Mouse (Mus musculus): ENCODE results near the gene Myl3. TPM values are rescaled to one million over a fixed set of nuclear protein-coding genes. Genes with fewer than 3 reads are reported as not detected.

Gene Myl3
- total and polyA plus RNA-seq, 3 experiments = not detected

GRCm38 (mm10) chr9:110778100-110778499, 36.4 kb downstream of the Myl3 start (continued):
- TF ChIP-seq RAD21 (IDR thresholded peaks at IDR 0.05; ENCODE audit: low read depth, low read length) (no peak), CHD2 (IDR thresholded peaks at IDR 0.05; ENCODE audit: low read length) (no peak), SMC3 (IDR thresholded peaks at IDR 0.05; ENCODE audit: low read depth, low read length) (no peak)

DNA sequence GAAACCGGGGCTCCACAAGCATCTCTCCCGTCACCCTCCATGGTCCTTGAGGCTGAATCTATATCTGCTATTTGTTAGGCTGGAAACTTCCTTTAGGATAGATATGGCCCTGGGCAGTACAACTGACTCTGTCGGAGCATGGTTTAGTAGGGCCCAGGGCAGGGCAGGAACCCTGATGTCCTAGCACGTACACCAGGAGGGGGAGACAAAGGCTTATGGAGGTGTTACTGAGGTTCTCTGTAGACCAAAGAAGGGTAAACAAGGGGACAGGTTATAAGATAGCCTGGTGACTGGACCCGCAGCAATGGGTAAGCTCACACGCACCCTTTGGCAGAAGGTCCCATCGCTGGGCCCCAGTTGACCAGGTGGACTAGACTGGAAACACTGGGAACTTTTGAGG, 36.9 kb downstream of the Myl3 start:
- Histone ChIP-seq H3K4me1 (ENCODE audit: control insufficient read depth in 1 of 2, insufficient read depth in 2 of 2) (peaks cover 3 to 23% of the 10 kb centered on the region in 2 experiments; a peak in 3 of 4 replicates), H3K9ac (ENCODE audit: insufficient read depth, low read depth) (no peak overlapping the region), H3K4me3 (replicated peaks in 1 of 3; ENCODE audit: low read depth in 2 of 3, low read length in 2 of 3, poor library complexity in 1 of 3) (no peak overlapping the region), H3K27ac (ENCODE audit: insufficient read depth, low read depth) (no peak overlapping the region), H3K27me3 (replicated peaks) (peaks cover 50% of the 10 kb centered on the region), H3K36me3 (replicated peaks in 1 of 2; ENCODE audit: control insufficient read depth in 1 of 2, insufficient read depth in 1 of 2, low read length in 1 of 2) (no peaks in the 10 kb centered on the region), H3K9me3 (replicated peaks; ENCODE audit: low read length) (no peaks in the 10 kb centered on the region), H3K79me2 (replicated peaks; ENCODE audit: control insufficient read depth, extremely low read depth, insufficient read depth, poor library complexity, severe bottlenecking) (no peaks in the 10 kb centered on the region), H3K4me2 (ENCODE audit: insufficient read depth, low read depth, poor library complexity, severe bottlenecking) (no peak overlapping the region)
- in situ Hi-C loops (cut with MboI; ENCODE audit: low pct_ligation_motif_present, low pct_unique_long_range_greater_than_20kb, low sequenced_read_pairs) (no loop called here), dilution Hi-C loops (cut with MboI; ENCODE audit: extremely low pct_ligation_motif_present, extremely low pct_unique_long_range_greater_than_20kb, low sequenced_read_pairs) (no loop called here)
- no peak for TF ChIP-seq SIN3A (IDR thresholded peaks at IDR 0.05; ENCODE audit: low read length)
- TF ChIP-seq NRF1 (IDR thresholded peaks at IDR 0.05; ENCODE audit: low read depth, low read length) = no peak
- peak; percentile 69 for TF ChIP-seq SMC3 (IDR thresholded peaks at IDR 0.05; ENCODE audit: low read depth, low read length)
- TF ChIP-seq RAD21 (IDR thresholded peaks at IDR 0.05; ENCODE audit: low read depth, low read length) = peak; percentile 61
- TF ChIP-seq BHLHE40 (IDR thresholded peaks at IDR 0.05; ENCODE audit: low read depth, low read length) = no peak
- TF ChIP-seq CTCF (conservative IDR thresholded peaks at IDR 0.05 in 1 of 2, IDR thresholded peaks at IDR 0.05 in 1 of 2; ENCODE audit: low read depth in 2 of 2, low read length in 2 of 2) = peak in 1 of 2 experiments; percentile 64; a peak in 2 of 4 replicates
- TF ChIP-seq HCFC1 (IDR thresholded peaks at IDR 0.05; ENCODE audit: low read depth, low read length) = no peak
- TF ChIP-seq USF2 (conservative IDR thresholded peaks at IDR 0.05; ENCODE audit: low read depth, low read length) = no peak
- no peak for TF ChIP-seq KAT2A (IDR thresholded peaks at IDR 0.05; ENCODE audit: insufficient replicate concordance, low read length)
- TF ChIP-seq MAFK (IDR thresholded peaks at IDR 0.05; ENCODE audit: insufficient replicate concordance, low read length) = no peak
- TF ChIP-seq E2F4 (IDR thresholded peaks at IDR 0.05; ENCODE audit: insufficient replicate concordance, low read depth, low read length) = no peak
- TF ChIP-seq PAX5 (IDR thresholded peaks at IDR 0.05; ENCODE audit: low read length) = no peak
- TF ChIP-seq TBP (conservative IDR thresholded peaks at IDR 0.05; ENCODE audit: low read depth, low read length) = no peak
- TF ChIP-seq ZKSCAN1 (IDR thresholded peaks at IDR 0.05; ENCODE audit: borderline replicate concordance, low read depth, low read length) = no peak
- DNase-seq (ENCODE audit: extremely low read depth) = no peak

GRCm38 (mm10) chr9:110779242-110779913, 37.7 kb downstream of the Myl3 start:
- Histone ChIP-seq H3K4me1 (ENCODE audit: control insufficient read depth in 1 of 2, insufficient read depth in 2 of 2) (peaks cover 3 to 25% of the 10 kb centered on the region in 2 experiments; a peak in 3 of 4 replicates), H3K4me3 (replicated peaks in 1 of 3; ENCODE audit: low read depth in 2 of 3, low read length in 2 of 3, poor library complexity in 1 of 3) (no peak overlapping the region), H3K9me3 (replicated peaks; ENCODE audit: low read length) (no peaks in the 10 kb centered on the region), H3K4me2 (ENCODE audit: insufficient read depth, low read depth, poor library complexity, severe bottlenecking) (no peak overlapping the region), H3K79me2 (replicated peaks; ENCODE audit: control insufficient read depth, extremely low read depth, insufficient read depth, poor library complexity, severe bottlenecking) (no peaks in the 10 kb centered on the region), H3K9ac (ENCODE audit: insufficient read depth, low read depth) (no peak overlapping the region), H3K36me3 (replicated peaks in 1 of 2; ENCODE audit: control insufficient read depth in 1 of 2, insufficient read depth in 1 of 2, low read length in 1 of 2) (no peaks in the 10 kb centered on the region), H3K27me3 (replicated peaks) (peaks cover 45% of the 10 kb centered on the region), H3K27ac (ENCODE audit: insufficient read depth, low read depth) (no peak overlapping the region)
- dilution Hi-C loops (cut with MboI; ENCODE audit: extremely low pct_ligation_motif_present, extremely low pct_unique_long_range_greater_than_20kb, low sequenced_read_pairs) (no loop called here), in situ Hi-C loops (cut with MboI; ENCODE audit: low pct_ligation_motif_present, low pct_unique_long_range_greater_than_20kb, low sequenced_read_pairs) (no loop called here)
- TF ChIP-seq ETS1 (conservative IDR thresholded peaks at IDR 0.05; ENCODE audit: low read depth, low read length) = peak; percentile 74
- TF ChIP-seq BHLHE40 (IDR thresholded peaks at IDR 0.05; ENCODE audit: low read depth, low read length) = peak; percentile 91
- TF ChIP-seq ZNF384 (IDR thresholded peaks at IDR 0.05; ENCODE audit: low read depth, low read length) = no peak
- TF ChIP-seq CHD2 (IDR thresholded peaks at IDR 0.05; ENCODE audit: low read length) = 0 out of 2 replicates have a peak, but pooled peaks have one; percentile 33
- TF ChIP-seq EP300 (IDR thresholded peaks at IDR 0.05; ENCODE audit: low read length) = no peak
- peak; percentile 48; the same call in 1 of the 2 replicates for TF ChIP-seq IRF4 (IDR thresholded peaks at IDR 0.05; ENCODE audit: low read depth, low read length)
- TF ChIP-seq CTCF (conservative IDR thresholded peaks at IDR 0.05 in 1 of 2, IDR thresholded peaks at IDR 0.05 in 1 of 2; ENCODE audit: low read depth in 2 of 2, low read length in 2 of 2) = peak in 1 of 2 experiments; percentile 40; a peak in 2 of 4 replicates
- DNase-seq (ENCODE audit: extremely low read depth) = peak; percentile 44
